Mouse (Mus musculus) midbrain, embryonic 16.5 days (tissue): ENCODE data around the gene Cabin1. TPM values are rescaled to one million over a fixed set of nuclear protein-coding genes. Genes with fewer than 3 reads are reported as not detected.
A peak's percentile ranks its signal among the peaks of the same experiment; 100 is the strongest.

Source experiments
- ATAC-seq: fragments of 200-750 bp; cut with Nextera tagmentation; 2 replicates; pipeline ENCODE4 v1.8.0; 2017; ENCODE audit warnings: moderate TSS enrichment
- H3K27ac ChIP-seq: fragments of 300-500 bp; sonication (generic); 2 replicates; pipeline ENCODE4 v1.5.1; 2014; ENCODE audit warnings: mild to moderate bottlenecking, low read length, mixed read lengths
- H3K27me3 ChIP-seq: fragments of 300-500 bp; sonication (generic); 2 replicates; pipeline ENCODE4 v1.6.1; 2014; ENCODE audit warnings: low read depth, low read length, mixed read lengths; ENCODE audit not compliant: control insufficient read depth, insufficient read depth
- H3K36me3 ChIP-seq: fragments of 300-500 bp; sonication (generic); 2 replicates; pipeline ENCODE4 v1.6.1; 2014; ENCODE audit warnings: mild to moderate bottlenecking, low read length, moderate library complexity, mixed read lengths; ENCODE audit not compliant: control insufficient read depth, insufficient read depth
- H3K4me1 ChIP-seq: fragments of 300-500 bp; sonication (generic); 2 replicates; pipeline ENCODE4 v1.6.1; 2014; ENCODE audit warnings: mild to moderate bottlenecking, low read length, mixed read lengths; ENCODE audit not compliant: control insufficient read depth, insufficient read depth
- H3K4me2 ChIP-seq: fragments of 300-500 bp; sonication (generic); 2 replicates; pipeline ENCODE4 v1.6.1; 2014; ENCODE audit warnings: mild to moderate bottlenecking, low read length, mixed read lengths
- H3K4me3 ChIP-seq: fragments of 300-500 bp; sonication (generic); 2 replicates; pipeline ENCODE4 v1.5.1; 2014; ENCODE audit warnings: low read depth, mild to moderate bottlenecking, low read length, moderate library complexity, mixed read lengths
- H3K9ac ChIP-seq: fragments of 300-500 bp; sonication (generic); 2 replicates; pipeline ENCODE4 v1.6.1; 2014; ENCODE audit warnings: low read depth, low read length, mixed read lengths
- H3K9me3 ChIP-seq: fragments of 300-500 bp; sonication (generic); replicated peaks from 2 replicates; pipeline ENCODE4 v1.6.1; 2014; ENCODE audit warnings: mild to moderate bottlenecking, low read length, mixed read lengths; ENCODE audit not compliant: control insufficient read depth, poor library complexity, severe bottlenecking
- WGBS: fragments of 180-500 bp; shearing (Covaris S2); extraction: QIAGEN DNeasy Blood & Tissue Kit; methylation state at CpG from one replicate; pipeline ENCODE4 v1.1.7; 2014; 5-methylcytosine and 5-hydroxymethylcytosine counted together
- polyA plus RNA-seq: library from polyadenylated mRNA; unstranded; fragments of >200 nt; fragmentation: Nextera tagmentation; extraction: Ambion mirVana; gene quantifications from 2 replicates; pipeline ENCODE4 v1.2.1, GENCODE M21; 2015

Cabin1 gene
- polyA plus RNA-seq, 1 experiment from 2014 or later: 32.7 TPM

DNA sequence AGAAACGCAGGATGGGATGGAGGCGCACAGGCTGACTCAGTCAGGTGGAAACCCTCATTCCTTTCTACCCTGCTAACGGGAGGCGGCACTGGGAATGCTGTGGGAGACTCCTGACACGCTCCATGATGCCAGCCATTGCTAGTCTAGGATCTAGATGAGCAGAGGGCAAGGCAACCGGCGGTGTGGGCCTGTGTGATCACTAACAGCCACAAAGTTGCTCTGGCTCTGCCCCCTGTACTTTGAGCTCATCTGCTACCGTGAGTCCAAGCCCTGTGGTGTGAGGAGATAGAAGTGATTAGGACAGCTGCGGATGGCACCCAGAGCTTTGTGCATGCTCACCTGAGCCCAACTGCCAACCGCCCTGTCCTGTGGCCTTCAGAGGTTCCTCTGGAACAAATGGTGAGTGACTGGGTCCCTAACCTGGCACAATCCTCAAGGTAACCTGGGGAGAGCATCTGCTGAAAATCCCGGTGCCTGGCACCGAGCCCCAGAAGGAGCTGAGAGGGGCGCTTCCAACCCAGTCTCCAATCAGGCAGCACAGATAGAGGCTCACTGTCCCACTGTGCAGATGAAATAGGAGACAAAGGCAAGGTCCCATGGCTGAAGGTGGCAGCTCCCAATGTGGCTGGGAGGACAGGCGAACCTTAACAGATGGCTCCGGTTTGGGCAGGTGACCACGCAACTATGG is 112.6 kb downstream of the Cabin1 start:
- Histone ChIP-seq H3K27me3 (no peaks in the 10 kb centered on the region), H3K9me3 (no peaks in the 10 kb centered on the region), H3K4me3 (no peak overlapping the region), H3K36me3 (peaks cover 48% of the 10 kb centered on the region), H3K4me1 (no peaks in the 10 kb centered on the region), H3K4me2 (no peak overlapping the region), H3K9ac (no peak overlapping the region), H3K27ac (no peak overlapping the region)
- WGBS: 96% methylated on average over 16 of the region's 16 CpGs
- ATAC-seq: no peak

GRCm38 (mm10) chr10:75650306-75650902 is 113.7 kb downstream of the Cabin1 start:
- H3K4me1 ChIP-seq: no peaks in the 10 kb centered on the region
- ATAC-seq: no peak
- H3K9me3 ChIP-seq: no peaks in the 10 kb centered on the region
- H3K36me3 ChIP-seq: peaks cover 41% of the 10 kb centered on the region
- no peak overlapping the region for H3K9ac ChIP-seq
- no peaks in the 10 kb centered on the region for H3K27me3 ChIP-seq
- H3K27ac ChIP-seq: no peak overlapping the region
- H3K4me2 ChIP-seq: no peak overlapping the region
- no peak overlapping the region for H3K4me3 ChIP-seq
- 93% methylated on average over 6 of the region's 6 CpGs for WGBS

DNA sequence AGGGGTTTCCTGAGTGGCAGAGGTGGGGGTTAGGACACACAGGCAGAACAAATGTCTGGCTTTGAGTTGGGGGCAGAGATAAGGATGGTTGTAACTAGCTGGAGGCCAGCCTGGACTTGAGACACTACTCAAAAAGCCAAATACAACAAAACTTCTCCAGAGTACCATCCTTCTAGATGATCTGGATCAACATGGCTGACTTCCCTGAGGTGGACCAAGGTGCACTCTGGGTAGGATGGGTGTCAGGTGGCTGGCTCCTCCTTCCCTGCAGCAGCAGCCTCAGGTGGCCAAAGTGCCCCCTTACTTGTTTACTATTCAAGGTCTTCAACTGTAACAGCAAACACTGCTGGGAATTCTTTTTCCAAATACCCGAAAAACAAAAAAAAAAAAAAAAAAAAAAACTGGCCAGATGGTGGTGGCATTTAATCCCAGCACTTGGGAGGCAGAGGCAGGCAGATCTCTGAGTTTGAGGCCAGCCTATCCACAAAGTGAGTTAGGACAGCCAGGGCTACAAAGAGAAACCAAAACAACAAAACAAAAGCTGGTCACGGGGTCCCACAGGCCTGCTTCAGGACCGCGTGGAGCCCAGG is 114.6 kb downstream of the Cabin1 start:
- Histone ChIP-seq H3K9me3 (no peaks in the 10 kb centered on the region), H3K9ac (no peak overlapping the region), H3K4me1 (no peaks in the 10 kb centered on the region), H3K27me3 (no peaks in the 10 kb centered on the region), H3K4me2 (no peak overlapping the region), H3K4me3 (no peak overlapping the region), H3K36me3 (peaks cover 39% of the 10 kb centered on the region), H3K27ac (no peak overlapping the region)
- WGBS: 94% methylated on average over 4 of the region's 4 CpGs
- no peak for ATAC-seq

DNA sequence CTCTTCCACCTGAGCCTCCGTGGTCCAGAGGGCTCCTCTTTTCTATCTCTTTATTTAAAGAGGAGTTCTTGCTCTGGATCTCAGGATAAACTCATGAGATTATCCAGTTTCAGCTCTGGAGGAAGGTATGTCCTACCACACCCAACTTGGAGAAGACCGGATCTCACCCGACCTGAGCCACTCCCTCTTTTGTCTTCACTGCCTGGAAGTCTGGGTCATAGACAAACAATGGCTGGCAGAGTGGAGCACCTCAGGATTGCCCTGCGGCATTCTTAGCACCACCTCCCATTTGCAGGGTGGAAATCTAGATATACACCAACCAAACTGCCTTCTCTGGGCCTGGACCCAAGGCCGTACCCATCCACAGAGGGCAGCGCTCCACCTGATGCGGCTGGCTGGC is 115.1 kb downstream of the Cabin1 start:
- H3K4me1 ChIP-seq: 0 out of 2 replicates have a peak, but pooled peaks cover under 1% of the 10 kb centered on the region
- H3K4me3 ChIP-seq: no peak overlapping the region
- H3K27ac ChIP-seq: no peak overlapping the region
- H3K9ac ChIP-seq: no peak overlapping the region
- H3K9me3 ChIP-seq: no peaks in the 10 kb centered on the region
- 93% methylated on average over 7 of the region's 7 CpGs for WGBS
- no peaks in the 10 kb centered on the region for H3K27me3 ChIP-seq
- H3K4me2 ChIP-seq: no peak overlapping the region
- ATAC-seq: no peak
- peaks cover 39% of the 10 kb centered on the region for H3K36me3 ChIP-seq

DNA sequence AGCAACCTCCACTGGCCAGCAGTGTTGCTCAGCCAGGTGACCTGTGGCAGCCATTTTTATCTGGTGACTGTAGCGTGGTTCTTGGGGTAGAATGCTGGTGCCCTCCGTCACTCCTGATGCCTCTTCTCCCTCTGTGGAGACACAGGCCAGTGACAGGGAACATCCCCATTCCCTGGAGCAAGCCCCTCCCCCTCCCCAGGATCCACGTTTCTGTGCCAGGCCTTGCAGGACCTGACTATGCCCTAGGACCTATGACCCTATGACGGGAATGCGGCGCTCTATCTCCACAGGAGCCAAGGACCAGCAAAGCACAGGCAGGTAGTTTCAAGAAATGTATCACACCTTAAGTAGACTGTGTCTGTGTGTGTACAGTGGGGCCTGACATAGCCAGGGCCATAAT is 116.0 kb downstream of the Cabin1 start:
- H3K9me3 ChIP-seq: no peaks in the 10 kb centered on the region
- no peak overlapping the region for H3K9ac ChIP-seq
- peaks cover 37% of the 10 kb centered on the region for H3K36me3 ChIP-seq
- H3K4me2 ChIP-seq: no peak overlapping the region
- H3K27ac ChIP-seq: no peak overlapping the region
- H3K27me3 ChIP-seq: no peaks in the 10 kb centered on the region
- no peak for ATAC-seq
- no peak overlapping the region for H3K4me3 ChIP-seq
- H3K4me1 ChIP-seq: peaks cover 9% of the 10 kb centered on the region; the same call in 1 of the 2 replicates
- 89% methylated on average over 6 of the region's 6 CpGs for WGBS

DNA sequence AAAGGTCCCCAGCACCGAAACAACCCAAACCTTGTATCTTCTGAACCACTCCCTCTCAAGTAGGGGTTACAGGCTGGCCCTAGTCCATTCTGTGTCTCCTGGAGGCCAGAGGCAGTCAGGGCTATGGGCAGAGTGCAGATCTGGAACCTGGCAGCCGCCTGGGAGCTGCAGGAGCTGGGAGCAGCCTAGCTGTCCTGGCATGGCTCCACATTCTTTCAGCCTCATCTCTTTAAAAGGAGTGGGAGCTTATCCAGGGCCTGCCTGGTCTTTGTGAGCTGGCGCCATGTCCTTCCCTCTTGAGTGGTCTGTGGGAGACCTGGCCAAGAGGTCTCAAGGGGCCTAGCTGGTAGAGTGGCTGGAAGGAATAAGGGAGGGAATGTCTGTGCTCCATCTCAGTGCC is 116.8 kb downstream of the Cabin1 start:
- Histone ChIP-seq H3K4me2 (no peak overlapping the region), H3K9me3 (no peaks in the 10 kb centered on the region), H3K36me3 (peaks cover 31% of the 10 kb centered on the region), H3K27me3 (no peaks in the 10 kb centered on the region), H3K4me3 (no peak overlapping the region), H3K9ac (no peak overlapping the region), H3K4me1 (peaks cover 10% of the 10 kb centered on the region; the same call in 1 of the 2 replicates), H3K27ac (peak overlapping the region; percentile 42)
- ATAC-seq: no peak
- WGBS: 87% methylated on average over 3 of the region's 3 CpGs

GRCm38 (mm10) chr10:75646406-75646805 is 117.7 kb downstream of the Cabin1 start:
- 96% methylated on average over 6 of the region's 6 CpGs for WGBS
- Histone ChIP-seq H3K9ac (no peak overlapping the region), H3K4me1 (peaks cover 10% of the 10 kb centered on the region; the same call in 1 of the 2 replicates), H3K36me3 (peaks cover 23% of the 10 kb centered on the region), H3K9me3 (no peaks in the 10 kb centered on the region), H3K27me3 (no peaks in the 10 kb centered on the region), H3K4me3 (no peak overlapping the region), H3K27ac (no peak overlapping the region), H3K4me2 (no peak overlapping the region)
- no peak for ATAC-seq

GRCm38 (mm10) chr10:75645616-75646015 is 118.5 kb downstream of the Cabin1 start:
- no peak overlapping the region for H3K4me2 ChIP-seq
- peaks cover 10% of the 10 kb centered on the region; the same call in 1 of the 2 replicates for H3K4me1 ChIP-seq

More at GRCm38 (mm10) chr10:75645616-75646015, 118.5 kb downstream of the Cabin1 start:
- no peaks in the 10 kb centered on the region for H3K27me3 ChIP-seq
- peaks cover 15% of the 10 kb centered on the region for H3K36me3 ChIP-seq
- no peak overlapping the region for H3K9ac ChIP-seq
- no peak for ATAC-seq
- no peak overlapping the region for H3K4me3 ChIP-seq
- no peaks in the 10 kb centered on the region for H3K9me3 ChIP-seq
- WGBS: 90% methylated on average over 8 of the region's 8 CpGs
- no peak overlapping the region for H3K27ac ChIP-seq
